Mouse (Mus musculus) limb, embryonic 10.5 days (tissue): Measurements from ENCODE around the gene Ston2. TPM values are rescaled to one million over a fixed set of nuclear protein-coding genes. Genes with fewer than 3 reads are reported as not detected.

Source experiments
- DNase-seq: peaks from one replicate; pipeline ENCODE4 v3.0.0-alpha.2; 2017; ENCODE audit warnings: low spot score
- H3K27ac ChIP-seq: fragments of 300-500 bp; sonication (generic); 2 replicates; pipeline ENCODE4 v1.5.1; 2016; ENCODE audit warnings: mild to moderate bottlenecking
- H3K27me3 ChIP-seq: fragments of 300-500 bp; sonication (generic); 2 replicates; pipeline ENCODE4 v1.6.1; 2016; ENCODE audit warnings: low read depth, mild to moderate bottlenecking; ENCODE audit not compliant: poor library complexity, severe bottlenecking
- H3K36me3 ChIP-seq: fragments of 300-500 bp; sonication (generic); 2 replicates; pipeline ENCODE4 v1.6.1; 2016; ENCODE audit warnings: mild to moderate bottlenecking, moderate library complexity
- H3K4me1 ChIP-seq: fragments of 300-500 bp; sonication (generic); 2 replicates; pipeline ENCODE4 v1.6.1; 2016
- H3K4me3 ChIP-seq: fragments of 300-500 bp; sonication (generic); 2 replicates; pipeline ENCODE4 v1.5.1; 2016; ENCODE audit warnings: mild to moderate bottlenecking, moderate library complexity
- H3K9me3 ChIP-seq: fragments of 300-500 bp; sonication (generic); replicated peaks from 2 replicates; pipeline ENCODE4 v1.6.1; 2016; ENCODE audit warnings: mild to moderate bottlenecking
- WGBS: fragments of 180-500 bp; shearing (Covaris S2); methylation state at CpG from one replicate; pipeline ENCODE4 v1.1.7; 2016; 5-methylcytosine and 5-hydroxymethylcytosine counted together
- polyA plus RNA-seq: library from polyadenylated mRNA; unstranded; fragments of >200 nt; fragmentation: Nextera tagmentation; extraction: Ambion mirVana; gene quantifications from 2 replicates; pipeline ENCODE4 v1.2.1, GENCODE M21; 2016

Gene Ston2
- polyA plus RNA-seq, 1 experiment from 2014 or later, result 5.5 TPM

GRCm38 (mm10) chr12:91736221-91736980, 51.8 kb downstream of the Ston2 start:
- H3K9me3 ChIP-seq, result no peaks in the 10 kb centered on the region
- no peaks in the 10 kb centered on the region for H3K27me3 ChIP-seq
- H3K27ac ChIP-seq, result no peak overlapping the region
- no peak overlapping the region for H3K4me3 ChIP-seq
- H3K4me1 ChIP-seq, result no peaks in the 10 kb centered on the region
- H3K36me3 ChIP-seq, result no peaks in the 10 kb centered on the region
- no peak for DNase-seq
- WGBS, result 94% methylated on average over 15 of the region's 15 CpGs

- 80% methylated on average over 15 of the region's 15 CpGs for WGBS
Observed at GRCm38 (mm10) chr12:91734246-91735027, 53.8 kb downstream of the Ston2 start.

GRCm38 (mm10) chr12:91732729-91733448, 55.3 kb downstream of the Ston2 start:
- H3K27ac ChIP-seq, result no peak overlapping the region
- 0 out of 2 replicates have a peak, but pooled peaks cover 3% of the 10 kb centered on the region for H3K4me1 ChIP-seq
- 80% methylated on average over 6 of the region's 6 CpGs for WGBS
- no peak for DNase-seq
- H3K27me3 ChIP-seq, result no peaks in the 10 kb centered on the region
- no peaks in the 10 kb centered on the region for H3K9me3 ChIP-seq
- no peak overlapping the region for H3K4me3 ChIP-seq
- H3K36me3 ChIP-seq, result no peaks in the 10 kb centered on the region

More at GRCm38 (mm10) chr12:91734246-91735027, 53.8 kb downstream of the Ston2 start:
- no peak for DNase-seq
- no peaks in the 10 kb centered on the region for H3K27me3 ChIP-seq
- H3K4me3 ChIP-seq, result no peak overlapping the region
- no peak overlapping the region for H3K27ac ChIP-seq
- H3K9me3 ChIP-seq, result no peaks in the 10 kb centered on the region
- no peaks in the 10 kb centered on the region for H3K36me3 ChIP-seq
- 0 out of 2 replicates have a peak, but pooled peaks cover 3% of the 10 kb centered on the region for H3K4me1 ChIP-seq

GRCm38 (mm10) chr12:91726202-91726601, 62.0 kb downstream of the Ston2 start:
- Histone ChIP-seq H3K4me3 (no peak overlapping the region), H3K36me3 (no peaks in the 10 kb centered on the region), H3K4me1 (0 out of 2 replicates have a peak, but pooled peaks cover 1% of the 10 kb centered on the region), H3K27ac (no peak overlapping the region), H3K9me3 (no peaks in the 10 kb centered on the region), H3K27me3 (no peaks in the 10 kb centered on the region)
- WGBS, result 91% methylated on average over 7 of the region's 7 CpGs
- no peak for DNase-seq

- Histone ChIP-seq H3K4me1 (no peaks in the 10 kb centered on the region), H3K4me3 (no peak overlapping the region), H3K9me3 (no peaks in the 10 kb centered on the region), H3K36me3 (no peaks in the 10 kb centered on the region), H3K27ac (no peak overlapping the region), H3K27me3 (no peaks in the 10 kb centered on the region)
- DNase-seq, result no peak
- WGBS, result 90% methylated on average over 6 of the region's 6 CpGs
Observed at GRCm38 (mm10) chr12:91723912-91724311, 64.3 kb downstream of the Ston2 start.

- Histone ChIP-seq H3K4me1 (no peaks in the 10 kb centered on the region), H3K36me3 (no peaks in the 10 kb centered on the region), H3K27ac (no peak overlapping the region), H3K9me3 (no peaks in the 10 kb centered on the region), H3K4me3 (no peak overlapping the region), H3K27me3 (no peaks in the 10 kb centered on the region)
- 91% methylated on average over 7 of the region's 7 CpGs for WGBS
- DNase-seq, result no peak
Observed at GRCm38 (mm10) chr12:91719134-91719533, 69.1 kb downstream of the Ston2 start.

- no peak for DNase-seq
- Histone ChIP-seq H3K36me3 (no peaks in the 10 kb centered on the region), H3K27ac (no peak overlapping the region), H3K27me3 (no peaks in the 10 kb centered on the region), H3K9me3 (no peaks in the 10 kb centered on the region), H3K4me3 (no peak overlapping the region), H3K4me1 (peaks cover 3% of the 10 kb centered on the region; the same call in 1 of the 2 replicates)
- WGBS, result 88% methylated on average over 6 of the region's 6 CpGs
Observed at GRCm38 (mm10) chr12:91715686-91716085, 72.5 kb downstream of the Ston2 start.

- Histone ChIP-seq H3K27me3 (no peaks in the 10 kb centered on the region), H3K9me3 (no peaks in the 10 kb centered on the region), H3K36me3 (no peaks in the 10 kb centered on the region), H3K4me3 (no peak overlapping the region), H3K4me1 (peaks cover 5% of the 10 kb centered on the region; the same call in 1 of the 2 replicates), H3K27ac (no peak overlapping the region)
- WGBS, result 96% methylated on average over 7 of the region's 7 CpGs
- DNase-seq, result no peak
Observed at GRCm38 (mm10) chr12:91713358-91713757, 74.8 kb downstream of the Ston2 start.

- Histone ChIP-seq H3K4me1 (peaks cover 5% of the 10 kb centered on the region; the same call in 1 of the 2 replicates), H3K36me3 (no peaks in the 10 kb centered on the region), H3K4me3 (no peak overlapping the region), H3K9me3 (no peaks in the 10 kb centered on the region), H3K27me3 (no peaks in the 10 kb centered on the region), H3K27ac (no peak overlapping the region)
- no peak for DNase-seq
- 83% methylated on average over 4 of the region's 4 CpGs for WGBS
Observed at GRCm38 (mm10) chr12:91711655-91712054, 76.5 kb downstream of the Ston2 start.

- Histone ChIP-seq H3K9me3 (no peaks in the 10 kb centered on the region), H3K27ac (no peak overlapping the region), H3K4me1 (peaks cover 5% of the 10 kb centered on the region; the same call in 1 of the 2 replicates), H3K27me3 (no peaks in the 10 kb centered on the region), H3K4me3 (no peak overlapping the region), H3K36me3 (no peaks in the 10 kb centered on the region)
- WGBS, result 29% methylated on average over 3 of the region's 3 CpGs
- no peak for DNase-seq
Observed at GRCm38 (mm10) chr12:91710876-91711275, 77.3 kb downstream of the Ston2 start.

- no peak for DNase-seq
- Histone ChIP-seq H3K4me1 (peaks cover 5% of the 10 kb centered on the region; the same call in 1 of the 2 replicates), H3K36me3 (no peaks in the 10 kb centered on the region), H3K27me3 (no peaks in the 10 kb centered on the region), H3K4me3 (no peak overlapping the region), H3K27ac (no peak overlapping the region), H3K9me3 (no peaks in the 10 kb centered on the region)
- WGBS, result 71% methylated on average over 6 of the region's 6 CpGs
Observed at GRCm38 (mm10) chr12:91709634-91710033, 78.6 kb downstream of the Ston2 start.

GRCm38 (mm10) chr12:91709232-91709631, 79.0 kb downstream of the Ston2 start:
- H3K27ac ChIP-seq, result no peak overlapping the region
- H3K4me3 ChIP-seq, result no peak overlapping the region
- no peaks in the 10 kb centered on the region for H3K36me3 ChIP-seq
- H3K27me3 ChIP-seq, result no peaks in the 10 kb centered on the region
- no peak for DNase-seq
- H3K9me3 ChIP-seq, result no peaks in the 10 kb centered on the region
- H3K4me1 ChIP-seq, result peaks cover 5% of the 10 kb centered on the region; the same call in 1 of the 2 replicates
- WGBS, result 52% methylated on average over 4 of the region's 5 CpGs
